Mouse (Mus musculus) megakaryocyte, embryonic 14.5 days (primary cell): Measurements from ENCODE around the gene Reck.

Source experiments
- FLI1 ChIP-seq: IDR thresholded peaks from 2 replicates; pipeline ENCODE4 v1.6.1; 2012; ENCODE audit warnings: low read length, inconsistent platforms, mixed read lengths
- GATA1 ChIP-seq: IDR thresholded peaks from 3 replicates; pipeline ENCODE4 v1.6.1; 2012; ENCODE audit warnings: mixed read lengths, low read length, inconsistent platforms, borderline replicate concordance

DNA sequence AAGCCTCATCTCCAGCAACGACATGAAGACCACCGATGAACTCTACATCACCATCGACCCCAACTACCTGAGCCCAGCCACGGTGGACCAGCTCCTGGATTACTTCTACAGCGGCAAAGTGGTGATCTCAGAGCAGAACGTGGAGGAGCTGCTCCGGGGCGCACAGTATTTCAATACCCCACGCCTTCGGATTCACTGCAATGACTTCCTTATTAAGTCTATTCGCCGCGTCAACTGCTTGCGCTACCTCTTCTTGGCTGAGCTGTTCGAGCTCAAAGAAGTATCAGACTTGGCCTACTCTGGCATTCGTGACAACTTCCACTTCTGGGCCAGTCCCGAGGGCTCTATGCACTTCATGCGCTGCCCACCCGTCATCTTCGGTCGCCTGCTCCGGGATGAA is 108.4 kb downstream of the Reck start:
- TF ChIP-seq GATA1, result no peak
- no peak for TF ChIP-seq FLI1
